Mouse (Mus musculus) stomach, embryonic 14.5 days (tissue): ENCODE measurements around the gene Sec16b. TPM values are rescaled to one million over a fixed set of nuclear protein-coding genes. Genes with fewer than 3 reads are reported as not detected.

Experiments used
- ATAC-seq: fragments of 200-750 bp; cut with Nextera tagmentation; 2 replicates; pipeline ENCODE4 v1.8.0; 2017; ENCODE audit warnings: low read depth, moderate TSS enrichment; ENCODE audit not compliant: insufficient number of reproducible peaks, insufficient read depth, low FRiP score
- H3K27ac ChIP-seq: fragments of 300-500 bp; sonication (generic); 2 replicates; pipeline ENCODE4 v1.5.1; 2014; ENCODE audit warnings: mild to moderate bottlenecking, low read length, moderate library complexity, mixed read lengths
- H3K27me3 ChIP-seq: fragments of 300-500 bp; sonication (generic); 2 replicates; pipeline ENCODE4 v1.6.1; 2014; ENCODE audit warnings: low read length, control low read depth, mixed read lengths; ENCODE audit not compliant: control insufficient read depth, insufficient read depth
- H3K36me3 ChIP-seq: fragments of 300-500 bp; sonication (generic); 2 replicates; pipeline ENCODE4 v1.6.1; 2014; ENCODE audit warnings: mild to moderate bottlenecking, control low read depth, low read length, moderate library complexity, mixed read lengths; ENCODE audit not compliant: control insufficient read depth, insufficient read depth
- H3K4me1 ChIP-seq: fragments of 300-500 bp; sonication (generic); 2 replicates; pipeline ENCODE4 v1.6.1; 2014; ENCODE audit warnings: low read length, control low read depth, mixed read lengths; ENCODE audit not compliant: control insufficient read depth, insufficient read depth
- H3K4me2 ChIP-seq: fragments of 300-500 bp; sonication (generic); replicated peaks from 2 replicates; pipeline ENCODE4 v1.6.1; 2014; ENCODE audit warnings: low read depth, low read length, control low read depth
- H3K4me3 ChIP-seq: fragments of 300-500 bp; sonication (generic); 2 replicates; pipeline ENCODE4 v1.5.1; 2014; ENCODE audit warnings: low read depth, low read length, control low read depth
- H3K9ac ChIP-seq: fragments of 300-500 bp; sonication (generic); replicated peaks from 2 replicates; pipeline ENCODE4 v1.6.1; 2014; ENCODE audit warnings: low read depth, mild to moderate bottlenecking, control low read depth, low read length, moderate library complexity, mixed read lengths
- H3K9me3 ChIP-seq: fragments of 300-500 bp; sonication (generic); 2 replicates; pipeline ENCODE4 v1.6.1; 2016; ENCODE audit warnings: low read depth, low read length, control low read depth; ENCODE audit not compliant: control insufficient read depth
- WGBS: fragments of 180-500 bp; shearing (Covaris S2); extraction: QIAGEN DNeasy Blood & Tissue Kit; methylation state at CpG from one replicate; pipeline ENCODE4 v1.1.7; 2014; 5-methylcytosine and 5-hydroxymethylcytosine counted together
- polyA plus RNA-seq: library from polyadenylated mRNA; unstranded; fragments of >200 nt; fragmentation: Nextera tagmentation; extraction: Ambion mirVana; gene quantifications from 2 replicates; pipeline ENCODE4 v1.2.1, GENCODE M21; 2014

Sec16b gene
- polyA plus RNA-seq, 1 experiment from 2014 or later, result 6.7 TPM

- H3K27me3 ChIP-seq, result no peaks in the 10 kb centered on the region
- no peak for ATAC-seq
- no peak overlapping the region for H3K4me2 ChIP-seq
- no peak overlapping the region for H3K4me3 ChIP-seq
- H3K4me1 ChIP-seq, result no peaks in the 10 kb centered on the region
- H3K27ac ChIP-seq, result no peak overlapping the region
- H3K36me3 ChIP-seq, result no peaks in the 10 kb centered on the region
- 90% methylated on average over 8 of the region's 8 CpGs for WGBS
- no peak overlapping the region for H3K9ac ChIP-seq
- H3K9me3 ChIP-seq, result no peaks in the 10 kb centered on the region
These were observed 71.8 kb downstream of the Sec16b start for GRCm38 (mm10) chr1:157578336-157578735.

- H3K9me3 ChIP-seq, result no peaks in the 10 kb centered on the region
- no peak overlapping the region for H3K4me2 ChIP-seq
- no peaks in the 10 kb centered on the region for H3K27me3 ChIP-seq
- H3K27ac ChIP-seq, result no peak overlapping the region
- ATAC-seq, result no peak
- no peak overlapping the region for H3K4me3 ChIP-seq
- 68% methylated on average over 5 of the region's 5 CpGs for WGBS
- no peaks in the 10 kb centered on the region for H3K36me3 ChIP-seq
- no peak overlapping the region for H3K9ac ChIP-seq
- H3K4me1 ChIP-seq, result no peaks in the 10 kb centered on the region
These were observed 80.0 kb downstream of the Sec16b start for GRCm38 (mm10) chr1:157586556-157586955.

GRCm38 (mm10) chr1:157592039-157592438, 85.5 kb downstream of the Sec16b start:
- Histone ChIP-seq H3K4me1 (no peaks in the 10 kb centered on the region), H3K27me3 (no peaks in the 10 kb centered on the region), H3K9ac (no peak overlapping the region), H3K9me3 (no peaks in the 10 kb centered on the region), H3K4me3 (no peak overlapping the region), H3K36me3 (no peaks in the 10 kb centered on the region), H3K4me2 (no peak overlapping the region), H3K27ac (0 out of 2 replicates have a peak overlapping the region, but pooled peaks have one; percentile 21)
- 50% methylated on average over 2 of the region's 2 CpGs for WGBS
- peak; percentile 46; the same call in 1 of the 2 replicates for ATAC-seq

GRCm38 (mm10) chr1:157594561-157594960, 88.0 kb downstream of the Sec16b start:
- no peaks in the 10 kb centered on the region for H3K36me3 ChIP-seq
- H3K4me1 ChIP-seq, result no peaks in the 10 kb centered on the region
- WGBS, result 71% methylated on average over 5 of the region's 5 CpGs
- no peak overlapping the region for H3K4me2 ChIP-seq
- no peak overlapping the region for H3K9ac ChIP-seq
- no peaks in the 10 kb centered on the region for H3K27me3 ChIP-seq
- no peak overlapping the region for H3K27ac ChIP-seq
- no peak for ATAC-seq
- no peak overlapping the region for H3K4me3 ChIP-seq
- H3K9me3 ChIP-seq, result no peaks in the 10 kb centered on the region

- Histone ChIP-seq H3K36me3 (no peaks in the 10 kb centered on the region), H3K4me1 (no peaks in the 10 kb centered on the region), H3K4me3 (no peak overlapping the region), H3K9ac (no peak overlapping the region), H3K27ac (no peak overlapping the region), H3K4me2 (no peak overlapping the region), H3K27me3 (no peaks in the 10 kb centered on the region), H3K9me3 (no peaks in the 10 kb centered on the region)
- ATAC-seq, result no peak
- WGBS, result 67% methylated on average over 9 of the region's 9 CpGs
These were observed 88.6 kb downstream of the Sec16b start for GRCm38 (mm10) chr1:157595165-157595564.

- no peak overlapping the region for H3K4me2 ChIP-seq
- ATAC-seq, result no peak; the same call in 1 of the 2 replicates
- WGBS, result 33% methylated on average over 5 of the region's 5 CpGs
- no peaks in the 10 kb centered on the region for H3K4me1 ChIP-seq
- no peak overlapping the region for H3K27ac ChIP-seq
- no peaks in the 10 kb centered on the region for H3K9me3 ChIP-seq
- H3K27me3 ChIP-seq, result no peaks in the 10 kb centered on the region
- H3K4me3 ChIP-seq, result no peak overlapping the region
- H3K9ac ChIP-seq, result no peak overlapping the region
- H3K36me3 ChIP-seq, result no peaks in the 10 kb centered on the region
These were observed 98.0 kb downstream of the Sec16b start for GRCm38 (mm10) chr1:157604513-157604912.

Other genes with a start within 250 kb of the Sec16b start
- gene Rasal2, start 94.1 kb upstream of the Sec16b start, polyA plus RNA-seq, result 9.1 and 9.8 TPM in 2 replicates
- 14.8 TPM in 2 replicates for gene Cryzl2, start 48.2 kb upstream of the Sec16b start, polyA plus RNA-seq